Mouse (Mus musculus): Measurements from ENCODE around the gene Ptprh.

DNA sequence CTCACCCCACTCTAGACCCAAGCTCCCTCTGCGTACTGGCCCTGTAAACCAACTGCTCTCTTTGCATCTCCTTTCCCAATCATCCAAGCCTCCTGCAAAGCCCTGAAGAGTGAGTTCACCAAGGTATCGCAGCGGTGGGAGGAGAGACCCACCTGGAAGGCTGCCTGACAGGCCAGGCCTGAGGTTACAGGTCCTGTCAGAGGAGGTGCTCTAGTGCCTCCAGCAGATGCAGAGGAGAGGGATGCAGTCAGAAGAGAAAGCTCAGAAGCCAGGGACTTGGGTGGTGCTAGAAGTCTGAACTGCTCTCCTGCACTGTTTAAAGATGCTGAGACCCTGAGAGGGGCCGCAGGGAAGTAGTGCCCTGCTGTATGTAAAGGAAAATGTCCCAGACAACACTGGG is 104.8 kb downstream of the Ptprh start:
- TF ChIP-seq CTCF (conservative IDR thresholded peaks at IDR 0.05 in 1 of 2, IDR thresholded peaks at IDR 0.05 in 1 of 2; ENCODE audit: low read depth in 2 of 2, low read length in 2 of 2) (no peak), RCOR1 (conservative IDR thresholded peaks at IDR 0.05; ENCODE audit: low read depth, low read length) (no peak), UBTF (IDR thresholded peaks at IDR 0.05; ENCODE audit: low read depth, low read length) (no peak), USF1 (IDR thresholded peaks at IDR 0.05; ENCODE audit: low read depth, low read length) (no peak), JUND (conservative IDR thresholded peaks at IDR 0.05; ENCODE audit: low read depth, low read length) (no peak), MYC (IDR thresholded peaks at IDR 0.05; ENCODE audit: low read depth, low read length) (no peak), ZMIZ1 (IDR thresholded peaks at IDR 0.05; ENCODE audit: low read depth, low read length) (no peak), ZC3H11A (IDR thresholded peaks at IDR 0.05; ENCODE audit: low read depth, low read length) (no peak), CHD2 (IDR thresholded peaks at IDR 0.05; ENCODE audit: low read length) (no peak), MAFK (IDR thresholded peaks at IDR 0.05; ENCODE audit: insufficient replicate concordance, low read length) (no peak), BHLHE40 (IDR thresholded peaks at IDR 0.05; ENCODE audit: low read depth, low read length) (no peak)
